Mouse (Mus musculus) T-helper 1 cell (primary cell): ENCODE data around the gene Galt.

Source experiments
- in situ Hi-C: fragments of 300-600 bp; cut with MboI, MseI; formaldehyde crosslinking; loops from one replicate; pipeline ENCODE4 v1.15.1; 2025; ENCODE audit warnings: high pct_unique_total_duplicates

The Galt gene

GRCm38 (mm10) chr4:41739260-41739659 lies 15.8 kb upstream of the Galt start:
- in situ Hi-C loops: loop anchor here (10.0 kb wide), 1 partner anchor 1206 kb away; the partner anchor contains the start of gene Dnajb5

- in situ Hi-C loops: no loop called here
Observed at GRCm38 (mm10) chr4:41740380-41741157, 14.5 kb upstream of the Galt start.

GRCm38 (mm10) chr4:41741158-41741560 lies 13.9 kb upstream of the Galt start:
- in situ Hi-C loops: no loop called here

- in situ Hi-C loops: no loop called here
Observed at GRCm38 (mm10) chr4:41744131-41744530, 10.9 kb upstream of the Galt start.

- in situ Hi-C loops: no loop called here
Observed at GRCm38 (mm10) chr4:41745021-41745420, 10.0 kb upstream of the Galt start.

- in situ Hi-C loops: loop anchor here (25.0 kb wide), 1 partner anchor 157 kb away; the partner anchor contains the start of gene Gm21541
Observed at GRCm38 (mm10) chr4:41755338-41756305, 594 bp downstream of the Galt start, which contains the start of gene Sigmar1. Gene Sigmar1, minus strand, starts transcription at chr4:41756157.

- in situ Hi-C loops: loop anchor here (25.0 kb wide), 1 partner anchor 156 kb away; the partner anchor contains the start of gene Gm21541
Observed at GRCm38 (mm10) chr4:41756440-41756839, 1.4 kb downstream of the Galt start.

- in situ Hi-C loops: loop anchor here (25.0 kb wide), 1 partner anchor 155 kb away; the partner anchor contains the start of gene Gm21541
Observed at GRCm38 (mm10) chr4:41757321-41757720, 2.3 kb downstream of the Galt start.

- in situ Hi-C loops: loop anchor here (25.0 kb wide), 1 partner anchor 154 kb away; the partner anchor contains the start of gene Gm21541
Observed at GRCm38 (mm10) chr4:41758021-41758420, 3.0 kb downstream of the Galt start.

GRCm38 (mm10) chr4:41758701-41759100 lies 3.7 kb downstream of the Galt start:
- in situ Hi-C loops: loop anchor here (25.0 kb wide), 1 partner anchor 154 kb away; the partner anchor contains the start of gene Gm21541

GRCm38 (mm10) chr4:41759206-41759605 lies 4.2 kb downstream of the Galt start:
- in situ Hi-C loops: loop anchor here (25.0 kb wide), 1 partner anchor 153 kb away; the partner anchor contains the start of gene Gm21541

GRCm38 (mm10) chr4:41759656-41760287 lies 4.7 kb downstream of the Galt start:
- in situ Hi-C loops: loop anchor here (25.0 kb wide), 1 partner anchor 153 kb away; the partner anchor contains the start of gene Gm21541

- in situ Hi-C loops: loop anchor here (25.0 kb wide), 1 partner anchor 152 kb away; the partner anchor contains the start of gene Gm21541
Observed at GRCm38 (mm10) chr4:41760288-41760721, 5.3 kb downstream of the Galt start.

GRCm38 (mm10) chr4:41760911-41761310 lies 5.9 kb downstream of the Galt start:
- in situ Hi-C loops: loop anchor here (25.0 kb wide), 1 partner anchor 151 kb away; the partner anchor contains the start of gene Gm21541

GRCm38 (mm10) chr4:41761680-41762079 lies 6.7 kb downstream of the Galt start:
- in situ Hi-C loops: loop anchor here (25.0 kb wide), 1 partner anchor 151 kb away; the partner anchor contains the start of gene Gm21541

- in situ Hi-C loops: loop anchor here (25.0 kb wide), 1 partner anchor 150 kb away; the partner anchor contains the start of gene Gm21541
Observed at GRCm38 (mm10) chr4:41762099-41762687, 7.2 kb downstream of the Galt start.

- in situ Hi-C loops: loop anchor here (25.0 kb wide), 1 partner anchor 150 kb away; the partner anchor contains the start of gene Gm21541
Observed at GRCm38 (mm10) chr4:41762688-41763114, 7.7 kb downstream of the Galt start.

- in situ Hi-C loops: loop anchor here (25.0 kb wide), 1 partner anchor 149 kb away; the partner anchor contains the start of gene Gm21541
Observed at GRCm38 (mm10) chr4:41763176-41763575, 8.1 kb downstream of the Galt start.

GRCm38 (mm10) chr4:41767301-41767700 lies 12.3 kb downstream of the Galt start:
- in situ Hi-C loops: loop anchor here (25.0 kb wide), 1 partner anchor 145 kb away; the partner anchor contains the start of gene Gm21541

GRCm38 (mm10) chr4:41772946-41773345 lies 17.9 kb downstream of the Galt start:
- in situ Hi-C loops: loop anchor here (5.0 to 25.0 kb wide), 3 partner anchors 139 to 879 kb away; partner anchors contain the start of gene Gm21541
